Mouse (Mus musculus) CH12.LX (cell line): ENCODE data around the gene Fam126b. TPM values are rescaled to one million over a fixed set of nuclear protein-coding genes. Genes with fewer than 3 reads are reported as not detected.

Experiments used
- DNase-seq: peaks from one replicate; pipeline ENCODE4 v3.0.0-alpha.2; 2013; ENCODE audit errors: extremely low read depth
- H3K27ac ChIP-seq: 2 replicates; pipeline ENCODE4 v1.5.1; 2012; ENCODE audit warnings: low read depth, mild to moderate bottlenecking, control low read depth, moderate library complexity; ENCODE audit not compliant: insufficient read depth
- H3K27me3 ChIP-seq: replicated peaks from 2 replicates; pipeline ENCODE3; 2012; ENCODE audit warnings: inconsistent platforms
- H3K36me3 ChIP-seq, 2 experiments: replicated peaks in 1 of 2; 2 replicates each; pipeline versions ENCODE3 to v1.6.1; 2012; ENCODE audit warnings: inconsistent platforms in 1 of 2, low read length in 1 of 2, mild to moderate bottlenecking in 1 of 2, mixed read lengths in 1 of 2, moderate library complexity in 1 of 2; ENCODE audit not compliant: control insufficient read depth in 1 of 2, insufficient read depth in 1 of 2
- H3K4me1 ChIP-seq, 2 experiments: 2 replicates each; pipeline ENCODE4 v1.6.1; 2012; ENCODE audit warnings: inconsistent platforms in 1 of 2, moderate library complexity in 1 of 2; ENCODE audit not compliant: insufficient read depth in 2 of 2, control insufficient read depth in 1 of 2
- H3K4me2 ChIP-seq: 2 replicates; pipeline ENCODE4 v1.6.1; 2012; ENCODE audit warnings: low read depth, mild to moderate bottlenecking, control low read depth; ENCODE audit not compliant: poor library complexity, insufficient read depth, severe bottlenecking
- H3K4me3 ChIP-seq, 3 experiments: fragments of 150-350 bp in 1 of 3; sonication (generic) in 1 of 3; replicated peaks in 1 of 3; 2 replicates each; pipeline versions ENCODE3 to v1.5.1; 2011 to 2012; ENCODE audit warnings: low read depth in 2 of 3, low read length in 2 of 3, mild to moderate bottlenecking in 2 of 3, moderate library complexity in 2 of 3, control low read depth in 1 of 3, improper control_type of control experiment in 1 of 3, inconsistent platforms in 1 of 3, mixed read lengths in 1 of 3; ENCODE audit not compliant: poor library complexity in 1 of 3
- H3K79me2 ChIP-seq: replicated peaks from 2 replicates; pipeline ENCODE4 v1.6.1; 2012; ENCODE audit warnings: mild to moderate bottlenecking, moderate library complexity; ENCODE audit not compliant: control insufficient read depth, poor library complexity, insufficient read depth, severe bottlenecking; ENCODE audit errors: extremely low read depth
- H3K9ac ChIP-seq: 2 replicates; pipeline ENCODE4 v1.6.1; 2012; ENCODE audit warnings: low read depth, mild to moderate bottlenecking, control low read depth, moderate library complexity; ENCODE audit not compliant: insufficient read depth
- H3K9me3 ChIP-seq: replicated peaks from 2 replicates; pipeline ENCODE3; 2012; ENCODE audit warnings: low read length, inconsistent platforms, mixed read lengths
- MAZ ChIP-seq: IDR thresholded peaks from 2 replicates; pipeline ENCODE4 v1.6.1; 2012; ENCODE audit warnings: low read depth, mild to moderate bottlenecking, inconsistent platforms, low read length, improper control_type of control experiment, moderate library complexity
- dilution Hi-C: fragments of 300-500 bp; cut with MboI; formaldehyde crosslinking; loops from 2 replicates; pipeline ENCODE4 v1.14.3; 2020; ENCODE audit warnings: low sequenced_read_pairs; ENCODE audit not compliant: extremely low pct_unique_long_range_greater_than_20kb, extremely low pct_ligation_motif_present
- in situ Hi-C: fragments of 300-500 bp; cut with MboI; formaldehyde crosslinking; loops from 3 replicates; pipeline ENCODE4 v1.14.3; 2019; ENCODE audit warnings: low sequenced_read_pairs, low pct_ligation_motif_present, low pct_unique_long_range_greater_than_20kb, mixed read lengths
- polyA plus RNA-seq: library from polyadenylated mRNA; unstranded; fragments of >175 nt; gene quantifications from 2 replicates; pipeline ENCODE4 v1.2.1, GENCODE M21; 2012; ENCODE audit warnings: low read depth; ENCODE audit not compliant: insufficient read length
- total RNA-seq, 2 experiments: library from RNA; depleted of rRNA; stranded (reverse); fragments of 300-350 nt in 1 of 2; fragments of >200 nt in 1 of 2; gene quantifications; 2 replicates each; pipeline ENCODE4 v1.2.3; 2012 to 2014

Gene Fam126b
- total and polyA plus RNA-seq, 3 experiments, result 3.6 to 5.5 (median 4.6) TPM

DNA sequence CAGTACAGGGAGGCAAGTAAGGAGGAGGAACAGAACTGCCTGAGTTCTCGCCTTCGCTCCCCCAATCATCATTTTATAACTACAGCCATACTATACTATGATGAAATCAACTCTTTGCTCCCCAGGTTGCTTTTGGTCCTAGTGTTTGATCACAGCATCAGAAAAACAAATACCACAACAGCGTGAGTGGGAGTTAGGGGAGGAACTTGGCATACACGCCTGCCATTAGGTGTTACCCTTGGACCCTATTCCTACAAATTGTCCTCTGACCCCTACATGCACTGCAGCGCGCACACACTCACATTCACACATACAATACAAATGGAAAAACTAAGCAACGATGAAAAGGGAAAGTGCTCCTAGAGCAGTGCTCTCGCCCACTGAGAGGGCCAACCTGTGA lies 110.5 kb downstream of the Fam126b start:
- H3K4me1 ChIP-seq, result no peaks in the 10 kb centered on the region
- dilution Hi-C loops (no loop called here), in situ Hi-C loops (loop anchor here (25.0 kb wide), 1 partner anchor 212 kb away; the partner anchor contains the start of gene Als2cr12)
- no peak for DNase-seq
- no peak overlapping the region for H3K4me3 ChIP-seq
- H3K27me3 ChIP-seq, result no peaks in the 10 kb centered on the region
- no peak overlapping the region for H3K27ac ChIP-seq
- H3K36me3 ChIP-seq, result peaks cover 58 to 86% of the 10 kb centered on the region in 2 experiments
- TF ChIP-seq MAZ, result no peak
- H3K79me2 ChIP-seq, result no peaks in the 10 kb centered on the region
- H3K9me3 ChIP-seq, result no peaks in the 10 kb centered on the region
- no peak overlapping the region for H3K9ac ChIP-seq
- no peak overlapping the region for H3K4me2 ChIP-seq

Other genes with a start within 250 kb of the Fam126b start
- gene Bzw1, start 193.4 kb downstream of the Fam126b start, total RNA-seq (2012; rRNA removed), result 104 and 151 TPM in 2 replicates
- 252 and 289 TPM in 2 replicates for gene Bzw1, start 193.4 kb downstream of the Fam126b start, total RNA-seq (2014; rRNA removed)
- 225 and 243 TPM in 2 replicates for gene Bzw1, start 193.4 kb downstream of the Fam126b start, polyA plus RNA-seq
- gene Clk1, start 162.3 kb downstream of the Fam126b start, total RNA-seq (2012; rRNA removed), result 90.0 and 107 TPM in 2 replicates
- 209 and 233 TPM in 2 replicates for gene Clk1, start 162.3 kb downstream of the Fam126b start, total RNA-seq (2014; rRNA removed)
- gene Clk1, start 162.3 kb downstream of the Fam126b start, polyA plus RNA-seq, result 119 and 126 TPM in 2 replicates
- 34.5 and 40.8 TPM in 2 replicates for gene Nif3l1, start 141.2 kb downstream of the Fam126b start, total RNA-seq (2012; rRNA removed)
- gene Nif3l1, start 141.2 kb downstream of the Fam126b start, total RNA-seq (2014; rRNA removed), result 70.1 and 107 TPM in 2 replicates
- 39.6 and 43.5 TPM in 2 replicates for gene Nif3l1, start 141.2 kb downstream of the Fam126b start, polyA plus RNA-seq
- 66.1 and 90.4 TPM in 2 replicates for gene Ppil3, start 140.8 kb downstream of the Fam126b start, total RNA-seq (2012; rRNA removed)
- gene Ppil3, start 140.8 kb downstream of the Fam126b start, total RNA-seq (2014; rRNA removed), result 161 and 191 TPM in 2 replicates
- gene Ppil3, start 140.8 kb downstream of the Fam126b start, polyA plus RNA-seq, result 103 and 114 TPM in 2 replicates
- gene Orc2, start 81.2 kb downstream of the Fam126b start, total RNA-seq (2012; rRNA removed), result 48.6 and 62.7 TPM in 2 replicates
- gene Orc2, start 81.2 kb downstream of the Fam126b start, total RNA-seq (2014; rRNA removed), result 151 and 176 TPM in 2 replicates
- 99.1 and 104 TPM in 2 replicates for gene Orc2, start 81.2 kb downstream of the Fam126b start, polyA plus RNA-seq
- gene Ndufb3, start 61 bp upstream of the Fam126b start, total RNA-seq (2012; rRNA removed), result 139 and 145 TPM in 2 replicates
- gene Ndufb3, start 61 bp upstream of the Fam126b start, total RNA-seq (2014; rRNA removed), result 184 and 210 TPM in 2 replicates
- 62.9 and 89.6 TPM in 2 replicates for gene Ndufb3, start 61 bp upstream of the Fam126b start, polyA plus RNA-seq
- gene Als2cr12, start 109.7 kb upstream of the Fam126b start, total RNA-seq (2012; rRNA removed), result not detected in 2 replicates
- not detected in 2 replicates for gene Als2cr12, start 109.7 kb upstream of the Fam126b start, total RNA-seq (2014; rRNA removed)
- 0.22 and 0.33 TPM in 2 replicates for gene Als2cr12, start 109.7 kb upstream of the Fam126b start, polyA plus RNA-seq
- gene Cflar, start 125.2 kb upstream of the Fam126b start, total RNA-seq (2012; rRNA removed), result 46.8 and 49.2 TPM in 2 replicates
- gene Cflar, start 125.2 kb upstream of the Fam126b start, total RNA-seq (2014; rRNA removed), result 81.1 and 82.0 TPM in 2 replicates
- 28.3 and 35.7 TPM in 2 replicates for gene Cflar, start 125.2 kb upstream of the Fam126b start, polyA plus RNA-seq
- gene Casp8, start 209.1 kb upstream of the Fam126b start, total RNA-seq (2012; rRNA removed), result 36.2 and 42.6 TPM in 2 replicates
- gene Casp8, start 209.1 kb upstream of the Fam126b start, total RNA-seq (2014; rRNA removed), result 59.3 and 69.9 TPM in 2 replicates
- 53.3 and 64.9 TPM in 2 replicates for gene Casp8, start 209.1 kb upstream of the Fam126b start, polyA plus RNA-seq